Mouse (Mus musculus) forebrain, postnatal 0 days (tissue): ENCODE results near the gene AU021092. TPM values are rescaled to one million over a fixed set of nuclear protein-coding genes. Genes with fewer than 3 reads are reported as not detected.

Experiments
- ATAC-seq: fragments of 200-750 bp; cut with Nextera tagmentation; 2 replicates; pipeline ENCODE4 v1.8.0; 2017; ENCODE audit warnings: mild to moderate bottlenecking, moderate library complexity
- DNase-seq: peaks from one replicate; pipeline ENCODE4 v3.0.0-alpha.2; 2015
- H3K27ac ChIP-seq: fragments of 300-500 bp; sonication (generic); 2 replicates; pipeline ENCODE4 v1.5.1; 2014; ENCODE audit warnings: low read depth, mild to moderate bottlenecking, antibody characterized with exemption, low read length, moderate library complexity, mixed read lengths
- H3K27me3 ChIP-seq: fragments of 300-500 bp; sonication (generic); 2 replicates; pipeline ENCODE4 v1.6.1; 2014; ENCODE audit warnings: mild to moderate bottlenecking, low read length, mixed read lengths; ENCODE audit not compliant: insufficient read depth
- H3K36me3 ChIP-seq: fragments of 300-500 bp; sonication (generic); 2 replicates; pipeline ENCODE4 v1.6.1; 2014; ENCODE audit warnings: mild to moderate bottlenecking, moderate library complexity; ENCODE audit not compliant: insufficient read depth
- H3K4me1 ChIP-seq: fragments of 300-500 bp; sonication (generic); 2 replicates; pipeline ENCODE4 v1.6.1; 2014; ENCODE audit warnings: antibody characterized with exemption; ENCODE audit not compliant: insufficient read depth
- H3K4me2 ChIP-seq: fragments of 300-500 bp; sonication (generic); 2 replicates; pipeline ENCODE4 v1.6.1; 2014; ENCODE audit warnings: low read depth, mild to moderate bottlenecking, moderate library complexity
- H3K4me3 ChIP-seq: fragments of 300-500 bp; sonication (generic); 2 replicates; pipeline ENCODE4 v1.5.1; 2014; ENCODE audit warnings: low read depth, low read length, mixed read lengths
- H3K9ac ChIP-seq: fragments of 300-500 bp; sonication (generic); 2 replicates; pipeline ENCODE4 v1.6.1; 2014; ENCODE audit warnings: mild to moderate bottlenecking
- H3K9me3 ChIP-seq: fragments of 300-500 bp; sonication (generic); 2 replicates; pipeline ENCODE4 v1.6.1; 2016; ENCODE audit warnings: low read length
- CTCF ChIP-seq: sonication (generic); IDR thresholded peaks from 2 replicates; pipeline ENCODE4 v1.5.1; 2016; ENCODE audit warnings: antibody characterized with exemption, control low read depth, low read depth
- whole genome bisulfite sequencing: fragments of 180-500 bp; shearing (Covaris S2); extraction: QIAGEN DNeasy Blood & Tissue Kit; methylation state at CpG from one replicate; pipeline ENCODE4 v1.1.7; 2014; 5-methylcytosine and 5-hydroxymethylcytosine counted together
- polyA plus RNA-seq: library from polyadenylated mRNA; unstranded; fragments of >200 nt; fragmentation: Nextera tagmentation; extraction: Ambion mirVana; gene quantifications from 2 replicates; pipeline ENCODE4 v1.2.1, GENCODE M21; 2015
- total RNA-seq: library from RNA; depleted of rRNA; stranded (reverse); fragments of >200 nt; gene quantifications from 2 replicates; pipeline ENCODE4 v1.2.3, GENCODE M21; 2014

Gene AU021092
- total and polyA plus RNA-seq, 2 experiments from 2014 or later: 9.8 to 21.8 TPM

DNA sequence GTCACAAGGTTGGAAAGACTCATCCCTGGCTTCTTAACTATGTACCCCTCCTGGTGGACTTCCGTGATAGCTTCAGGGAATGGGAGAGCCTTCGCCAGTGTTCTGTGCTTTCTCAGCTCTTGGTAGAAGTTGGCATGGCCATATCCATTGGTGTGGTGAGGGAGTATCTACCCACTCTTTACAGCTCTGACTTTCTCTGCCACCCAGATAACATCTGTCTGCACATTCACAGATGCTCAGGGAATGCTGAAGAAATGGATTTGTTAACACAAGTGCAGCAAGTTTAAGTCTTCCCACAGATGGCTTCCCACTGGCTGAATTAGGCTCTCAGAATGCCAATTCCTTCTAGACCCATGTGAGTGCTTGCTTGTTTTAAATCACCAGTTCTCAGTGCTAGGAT is 8.0 kb downstream of the AU021092 start:
- WGBS: 96% methylated on average over 2 of the region's 2 CpGs
- H3K27me3 ChIP-seq: no peaks in the 10 kb centered on the region
- TF ChIP-seq CTCF: no peak

GRCm38 (mm10) chr16:5212150-5212549 is 9.9 kb downstream of the AU021092 start:
- Histone ChIP-seq H3K27me3 (no peaks in the 10 kb centered on the region), H3K27ac (no peak overlapping the region), H3K4me3 (no peak overlapping the region), H3K9me3 (no peaks in the 10 kb centered on the region), H3K4me1 (no peaks in the 10 kb centered on the region), H3K36me3 (no peaks in the 10 kb centered on the region), H3K9ac (no peak overlapping the region), H3K4me2 (no peak overlapping the region)
- no peak for TF ChIP-seq CTCF
- ATAC-seq (no peak), DNase-seq (no peak)
- 82% methylated on average over 3 of the region's 3 CpGs for WGBS

More for the DNA sequence above, 8.0 kb downstream of the AU021092 start:
- no peak overlapping the region for H3K9ac ChIP-seq
- H3K4me3 ChIP-seq: no peak overlapping the region
- H3K4me1 ChIP-seq: no peaks in the 10 kb centered on the region
- H3K27ac ChIP-seq: no peak overlapping the region
- no peaks in the 10 kb centered on the region for H3K9me3 ChIP-seq
- ATAC-seq: no peak
- no peak for DNase-seq
- H3K4me2 ChIP-seq: no peak overlapping the region
- H3K36me3 ChIP-seq: no peaks in the 10 kb centered on the region

GRCm38 (mm10) chr16:5210365-5210764 is 11.7 kb downstream of the AU021092 start:
- H3K9me3 ChIP-seq: no peaks in the 10 kb centered on the region
- ATAC-seq (no peak), DNase-seq (no peak)
- H3K4me2 ChIP-seq: no peak overlapping the region
- no peaks in the 10 kb centered on the region for H3K36me3 ChIP-seq
- H3K4me1 ChIP-seq: no peaks in the 10 kb centered on the region
- WGBS: 73% methylated on average over 2 of the region's 2 CpGs
- no peak overlapping the region for H3K4me3 ChIP-seq
- no peak for TF ChIP-seq CTCF
- no peak overlapping the region for H3K27ac ChIP-seq
- no peaks in the 10 kb centered on the region for H3K27me3 ChIP-seq
- no peak overlapping the region for H3K9ac ChIP-seq

DNA sequence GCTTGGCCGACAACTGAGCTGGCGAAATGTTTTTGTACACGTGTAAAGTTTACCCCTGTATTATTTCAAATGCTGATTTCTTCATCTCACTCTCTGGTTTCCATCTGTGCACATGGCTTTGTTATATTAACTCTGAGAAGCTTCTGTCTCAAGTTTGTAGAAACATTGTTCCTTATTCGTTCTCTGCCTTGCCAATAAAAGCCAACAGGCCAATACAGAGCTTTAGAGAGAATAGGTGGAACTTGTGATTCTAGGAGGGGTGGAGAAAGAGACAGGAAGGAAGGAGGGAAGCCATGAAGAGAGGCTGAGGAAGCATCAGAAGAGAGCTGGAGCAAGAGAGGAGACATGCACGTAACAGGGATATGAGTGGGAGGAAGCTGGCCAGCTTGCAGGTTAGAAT is 16.0 kb downstream of the AU021092 start:
- TF ChIP-seq CTCF: no peak
- Histone ChIP-seq H3K27me3 (no peaks in the 10 kb centered on the region), H3K9ac (no peak overlapping the region), H3K4me3 (no peak overlapping the region), H3K36me3 (no peaks in the 10 kb centered on the region), H3K9me3 (no peaks in the 10 kb centered on the region), H3K4me1 (peaks cover 6% of the 10 kb centered on the region; the same call in 1 of the 2 replicates), H3K4me2 (no peak overlapping the region), H3K27ac (no peak overlapping the region)
- WGBS: 73% methylated on average over 5 of the region's 5 CpGs
- DNase-seq: no peak
- ATAC-seq: no peak

- H3K9me3 ChIP-seq: no peaks in the 10 kb centered on the region
- H3K4me2 ChIP-seq: no peak overlapping the region
- ATAC-seq (no peak), DNase-seq (no peak)
- no peak overlapping the region for H3K9ac ChIP-seq
- no peak for TF ChIP-seq CTCF
- WGBS: 91% methylated on average over 5 of the region's 5 CpGs
- no peaks in the 10 kb centered on the region for H3K27me3 ChIP-seq
- H3K36me3 ChIP-seq: no peaks in the 10 kb centered on the region
- no peak overlapping the region for H3K27ac ChIP-seq
- H3K4me1 ChIP-seq: peaks cover 6% of the 10 kb centered on the region; the same call in 1 of the 2 replicates
- no peak overlapping the region for H3K4me3 ChIP-seq
These were observed 16.6 kb downstream of the AU021092 start for GRCm38 (mm10) chr16:5205431-5205970.

- peak; percentile 94 for DNase-seq
These were observed 18.2 kb downstream of the AU021092 start, which contains the start of gene Nagpa for GRCm38 (mm10) chr16:5203668-5204433. Nagpa (minus strand) TSS chr16:5204012.

GRCm38 (mm10) chr16:5203200-5203599 is 18.9 kb downstream of the AU021092 start:
- DNase-seq (no peak), ATAC-seq (peak; percentile 32)
- peak overlapping the region; percentile 67 for H3K4me3 ChIP-seq
- no peak overlapping the region for H3K27ac ChIP-seq
- H3K9me3 ChIP-seq: no peaks in the 10 kb centered on the region
- no peaks in the 10 kb centered on the region for H3K27me3 ChIP-seq
- 1% methylated on average over 36 of the region's 36 CpGs for WGBS
- no peaks in the 10 kb centered on the region; the same call in 1 of the 2 replicates for H3K36me3 ChIP-seq
- peak overlapping the region; percentile 98 for H3K4me2 ChIP-seq
- peaks cover 6% of the 10 kb centered on the region; the same call in 1 of the 2 replicates for H3K4me1 ChIP-seq
- TF ChIP-seq CTCF: no peak
- peak overlapping the region; percentile 63 for H3K9ac ChIP-seq

More at GRCm38 (mm10) chr16:5203668-5204433, 18.2 kb downstream of the AU021092 start, which contains the start of gene Nagpa:
- H3K36me3 ChIP-seq: no peaks in the 10 kb centered on the region
- H3K9me3 ChIP-seq: no peaks in the 10 kb centered on the region
- peak; percentile 95 for ATAC-seq
- H3K9ac ChIP-seq: peak within 1 kb of the TSS; percentile 63
- TF ChIP-seq CTCF: no peak
- H3K4me1 ChIP-seq: peaks cover 6% of the 10 kb centered on the region; the same call in 1 of the 2 replicates
- H3K4me3 ChIP-seq: peak within 1 kb of the TSS; percentile 67
- peak within 1 kb of the TSS; percentile 98 for H3K4me2 ChIP-seq
- H3K27ac ChIP-seq: no peak within 1 kb of the TSS
- H3K27me3 ChIP-seq: no peaks in the 10 kb centered on the region
- WGBS: 5% methylated on average over 40 of the region's 40 CpGs
